Mouse (Mus musculus) subcutaneous adipose tissue, adult 2 months (tissue): ENCODE data around the gene Ttc22. TPM values are rescaled to one million over a fixed set of nuclear protein-coding genes. Genes with fewer than 3 reads are reported as not detected.

ENCODE experiments used
- polyA plus RNA-seq: library from polyadenylated mRNA; depleted of rRNA; stranded (reverse); fragments of >200 nt; gene quantifications from 2 replicates; pipeline ENCODE4 v1.2.3, GENCODE M21; 2012; ENCODE audit warnings: low replicate concordance; rRNA removed

The Ttc22 gene
- 1.8 TPM in 1 of 2 replicates, not detected in the other for polyA plus RNA-seq

GRCm38 (mm10) chr4:106622030-106622493 is at the start of gene Ttc22:
Ttc22 (plus strand) TSS chr4:106622432.

GRCm38 (mm10) chr4:106617056-106617455 is 5.2 kb upstream of the Ttc22 start, which contains the start of gene Lexm:
Lexm (minus strand) TSS chr4:106617241.

GRCm38 (mm10) chr4:106650833-106651527 is 28.7 kb downstream of the Ttc22 start, which contains the start of gene Pars2:
Pars2 (plus strand) TSS chr4:106651069.

GRCm38 (mm10) chr4:106678442-106679118 is 56.3 kb downstream of the Ttc22 start, which contains the start of gene Ttc4:
Ttc4 (minus strand) TSS chr4:106678944.

Other genes with a start within 250 kb of the Ttc22 start
- gene Pcsk9, start 158.1 kb upstream of the Ttc22 start, polyA plus RNA-seq, result 0.16 and 1.7 TPM in 2 replicates
- 0.06 TPM in 1 of 2 replicates, not detected in the other for gene Bsnd, start 130.1 kb upstream of the Ttc22 start, polyA plus RNA-seq
- 48.7 and 70.3 TPM in 2 replicates for gene Dhcr24, start 61.4 kb upstream of the Ttc22 start, polyA plus RNA-seq
- gene Lexm, start 5.2 kb upstream of the Ttc22 start, polyA plus RNA-seq, result not detected in 2 replicates
- gene Pars2, start 28.6 kb downstream of the Ttc22 start, polyA plus RNA-seq, result 10.8 and 17.0 TPM in 2 replicates
- 53.7 and 81.7 TPM in 2 replicates for gene Ttc4, start 56.5 kb downstream of the Ttc22 start, polyA plus RNA-seq
- 1.0 and 3.9 TPM in 2 replicates for gene Mroh7, start 108.5 kb downstream of the Ttc22 start, polyA plus RNA-seq
- gene Fam151a, start 111.5 kb downstream of the Ttc22 start, polyA plus RNA-seq, result 0.27 and 1.5 TPM in 2 replicates
- gene Acot11, start 182.6 kb downstream of the Ttc22 start, polyA plus RNA-seq, result 13.6 and 15.7 TPM in 2 replicates